Mouse (Mus musculus) cerebellum, postnatal 10 days (tissue): Measurements from ENCODE around the gene Lrrc25.
"Not testable (repeated sequence)": the region's sequence is repeated elsewhere in the genome, so short reads cannot be mapped to it uniquely, and the experiment has no call there.

Source experiments
- DNase-seq, 2 experiments: peaks; one replicate each; pipeline ENCODE4 v3.0.0; 2021; ENCODE audit warnings: mixed read lengths in 2 of 2

Gene Lrrc25

GRCm38 (mm10) chr8:70615894-70616293, at the start of gene Lrrc25:
Gene Lrrc25 (plus strand): TSS chr8:70616155.
- DNase-seq: no peak

- peak in 1 of 2 experiments; percentile 25 for DNase-seq
Measured at GRCm38 (mm10) chr8:70570360-70570759, 45.6 kb upstream of the Lrrc25 start.

DNA sequence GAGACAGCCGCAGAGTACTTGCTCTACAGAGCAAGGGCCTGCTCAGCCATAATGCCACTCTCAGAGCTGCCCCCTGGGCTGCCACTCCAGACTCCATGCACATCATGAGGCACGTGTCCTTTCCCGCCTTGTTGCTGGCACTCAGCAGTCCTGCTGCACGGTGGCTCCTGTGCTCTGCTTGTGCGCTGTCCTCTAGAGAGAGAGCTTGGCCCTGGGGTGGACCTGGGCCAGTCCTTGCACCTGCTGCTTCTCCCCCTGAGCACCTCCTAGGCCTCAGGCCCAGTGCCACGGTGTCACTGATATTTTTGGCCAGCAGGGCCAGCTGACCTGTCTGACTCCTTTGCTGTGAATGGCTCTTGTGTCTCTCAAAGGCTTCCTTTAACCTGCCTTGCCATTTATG, 45.0 kb upstream of the Lrrc25 start:
- DNase-seq: peak in 1 of 2 experiments; percentile 38

- no peak for DNase-seq
Measured at GRCm38 (mm10) chr8:70574302-70574701, 41.7 kb upstream of the Lrrc25 start.

GRCm38 (mm10) chr8:70574915-70575314, 41.0 kb upstream of the Lrrc25 start:
- peak; percentile 50 to 64 for DNase-seq

DNA sequence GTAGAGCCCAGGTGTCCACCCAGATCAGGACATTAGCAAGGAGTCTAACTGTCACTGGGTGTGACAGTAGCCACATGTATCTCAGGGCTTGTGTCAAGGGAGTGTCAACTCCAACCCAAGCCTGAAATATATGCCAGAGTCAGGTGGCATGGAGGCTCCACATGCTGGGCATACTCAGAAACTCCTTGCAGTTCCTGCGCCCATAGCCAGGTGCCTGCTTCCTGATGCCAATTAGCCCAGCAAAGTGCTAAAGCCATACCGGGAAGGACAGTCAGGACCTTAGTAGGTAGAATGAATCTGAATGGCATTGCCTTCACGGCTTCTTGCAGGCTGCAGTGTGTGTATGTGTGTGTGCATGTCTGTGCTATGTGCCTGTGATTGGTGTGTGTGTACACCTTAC, 38.7 kb upstream of the Lrrc25 start:
- DNase-seq: no peak

DNA sequence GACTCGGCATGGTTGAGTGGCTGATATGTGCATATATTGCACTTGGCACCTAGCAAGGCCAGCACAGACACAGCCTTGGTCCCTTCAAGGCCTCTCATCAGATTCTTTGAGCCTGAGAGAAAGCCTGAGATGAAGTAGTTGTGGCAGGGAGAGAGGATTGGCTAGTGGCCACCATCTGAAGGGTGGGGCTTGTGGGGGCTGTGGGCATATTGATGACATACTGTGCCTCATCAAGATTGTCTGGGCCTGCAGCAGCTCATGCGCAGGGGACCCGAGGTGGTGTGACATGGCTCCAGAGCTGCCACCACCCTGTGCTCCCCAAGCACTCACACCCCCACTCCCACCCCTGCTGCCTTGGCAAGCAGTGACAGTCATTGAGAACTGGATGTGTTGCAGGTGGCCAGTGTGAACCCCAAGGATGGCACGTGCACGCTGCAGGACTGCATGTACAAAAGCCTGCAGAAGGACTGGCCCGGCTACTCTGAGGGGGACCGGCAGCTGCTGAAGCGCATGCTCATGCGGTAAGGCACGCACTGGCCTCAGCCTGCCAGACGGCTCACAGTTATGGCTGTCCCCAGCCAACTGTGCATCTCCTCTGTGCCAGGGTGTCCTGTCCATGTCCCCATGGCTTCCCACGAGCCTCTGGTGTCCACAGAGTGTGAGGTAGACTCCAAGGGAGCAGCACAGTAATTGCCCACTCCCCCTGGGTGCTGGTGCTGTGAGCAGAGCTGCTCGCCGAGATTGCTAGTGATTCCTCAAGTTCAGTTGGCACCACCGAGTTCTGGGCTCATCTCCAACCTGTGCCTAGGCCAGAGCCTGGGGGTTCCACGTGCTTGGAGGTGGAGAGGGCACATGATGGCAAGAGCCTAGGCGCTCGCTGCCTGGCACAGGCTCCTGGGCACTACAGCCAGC, 32.2 kb upstream of the Lrrc25 start:
- DNase-seq: peak; percentile 90 to 94

DNA sequence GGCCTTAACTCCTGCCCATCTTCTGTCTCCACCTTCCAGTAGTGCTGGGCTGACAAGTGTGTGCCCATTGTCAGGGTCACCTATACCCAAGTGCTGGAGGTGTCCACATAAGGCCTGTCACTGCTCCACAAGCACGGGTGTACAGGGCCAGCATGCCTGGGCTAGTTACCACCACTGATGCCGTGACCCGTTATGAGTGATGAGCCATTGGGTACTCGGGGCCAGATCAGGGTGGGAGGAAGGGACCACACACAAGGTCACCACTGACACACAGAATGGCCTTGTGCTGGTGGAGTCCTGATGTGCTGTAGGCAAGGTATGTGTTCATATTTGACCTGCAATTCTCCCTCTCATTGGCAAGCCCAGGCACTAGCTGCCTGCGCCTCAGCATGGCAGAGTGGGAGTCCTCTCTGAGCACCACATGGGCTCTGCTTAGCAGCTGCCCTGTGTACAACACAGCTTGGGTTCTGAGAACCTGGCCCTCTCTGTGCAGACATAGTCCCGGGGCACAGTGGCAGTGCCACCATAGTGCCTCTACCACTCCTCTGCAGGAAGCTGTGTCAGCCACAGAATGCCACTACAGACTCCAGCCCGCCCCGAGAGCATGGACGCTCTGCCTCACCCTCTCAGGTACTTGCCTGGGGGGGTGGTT, 31.2 kb upstream of the Lrrc25 start:
- no peak for DNase-seq

- DNase-seq: peak; percentile 63 to 65
Measured at GRCm38 (mm10) chr8:70585258-70585652, 30.7 kb upstream of the Lrrc25 start.

DNA sequence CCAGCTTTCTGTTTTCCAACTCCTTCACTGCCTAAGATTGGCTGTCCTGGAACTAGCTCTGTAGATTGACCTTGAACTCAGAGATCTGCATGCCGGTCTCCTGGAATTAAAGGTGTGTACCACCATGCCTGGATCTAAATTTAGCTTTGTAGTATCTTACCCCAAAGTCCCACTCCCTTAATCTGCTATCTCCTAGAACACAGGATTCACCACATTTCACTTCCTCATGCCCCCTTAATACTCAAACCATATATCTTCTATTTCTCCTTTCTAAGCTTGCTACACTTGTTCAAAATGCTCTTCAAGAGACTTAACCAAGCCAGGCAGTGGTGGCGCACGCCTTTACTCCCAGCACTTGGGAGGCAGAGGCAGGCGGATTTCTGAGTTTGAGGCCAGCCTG, 28.0 kb upstream of the Lrrc25 start:
- not testable (repeated sequence) for DNase-seq

DNA sequence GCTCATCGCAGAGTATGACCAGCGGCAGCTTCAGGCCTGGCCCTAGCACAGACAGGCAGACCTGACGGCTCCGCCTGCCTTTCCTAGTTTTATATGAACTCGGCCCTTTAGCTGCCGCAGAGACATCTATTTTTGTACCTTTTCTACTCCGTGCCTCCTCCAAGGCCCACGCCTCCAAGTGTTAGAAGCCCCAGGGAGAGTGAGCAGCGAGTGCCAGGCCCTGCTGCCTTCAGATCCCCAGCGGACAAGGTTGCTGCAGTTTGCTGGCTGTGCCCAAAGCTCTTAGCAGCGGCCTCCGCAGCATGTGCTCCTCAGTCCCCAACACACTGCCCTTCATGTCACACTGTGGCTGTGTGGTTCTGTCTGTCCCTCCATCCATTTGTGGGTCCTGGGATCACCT, 24.4 kb upstream of the Lrrc25 start:
- DNase-seq: no peak

GRCm38 (mm10) chr8:70593173-70593572, 22.8 kb upstream of the Lrrc25 start:
- no peak for DNase-seq

GRCm38 (mm10) chr8:70593961-70594609, 21.9 kb upstream of the Lrrc25 start, which contains the start of gene Isyna1:
Gene Isyna1 (plus strand): TSS chr8:70594373.
- DNase-seq: peak; percentile 81 to 86

GRCm38 (mm10) chr8:70594621-70595564, 21.1 kb upstream of the Lrrc25 start:
- DNase-seq: peak; percentile 74 to 76

- no peak for DNase-seq
Measured at GRCm38 (mm10) chr8:70595811-70596210, 20.1 kb upstream of the Lrrc25 start.

GRCm38 (mm10) chr8:70596216-70596615, 19.7 kb upstream of the Lrrc25 start:
- DNase-seq: peak in 1 of 2 experiments; percentile 58

GRCm38 (mm10) chr8:70596775-70597416, 19.1 kb upstream of the Lrrc25 start:
- peak; percentile 85 to 88 for DNase-seq

DNA sequence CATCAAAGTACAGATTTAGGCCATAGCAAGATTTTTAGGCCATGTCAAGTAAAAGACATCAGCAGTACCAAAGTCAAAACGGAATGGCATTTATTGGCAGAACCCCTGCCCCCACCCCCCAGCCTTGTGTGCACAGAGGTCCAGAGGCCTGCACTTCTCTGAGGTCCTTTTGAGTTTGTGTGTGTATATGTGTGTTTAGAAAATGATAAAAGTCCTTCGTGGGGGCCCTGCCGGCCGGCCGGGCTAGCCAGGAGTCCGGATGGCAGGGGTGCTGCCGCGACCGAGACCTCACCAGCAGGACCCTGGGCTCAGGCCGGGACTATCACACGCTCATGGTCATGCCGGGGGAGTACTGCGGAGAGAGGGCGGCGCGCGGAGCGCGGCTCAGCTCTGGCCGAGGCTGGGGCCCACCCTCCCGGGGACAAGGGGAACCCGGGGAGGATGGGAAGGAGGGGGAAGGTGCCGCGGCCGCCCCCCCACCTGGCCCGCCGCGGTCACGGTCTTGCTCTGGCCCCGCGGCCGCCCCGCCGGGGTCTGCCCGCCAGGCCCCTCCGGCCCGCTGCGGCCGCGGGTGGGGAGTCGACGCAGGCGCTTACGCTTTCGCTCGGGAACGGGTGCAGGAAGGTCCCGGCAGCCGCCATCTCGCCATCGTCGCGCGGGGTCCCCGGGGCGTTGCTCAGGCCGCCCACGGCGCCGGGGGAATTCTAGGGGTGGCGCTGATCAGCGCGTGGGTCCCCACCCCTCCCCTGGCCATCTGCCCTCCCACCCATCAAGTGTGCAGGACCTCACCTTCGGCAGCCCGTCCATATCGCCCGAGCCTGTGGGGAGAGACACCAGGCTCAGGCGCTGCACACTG, 18.3 kb upstream of the Lrrc25 start:
- peak in 1 of 2 experiments; percentile 47 for DNase-seq

DNA sequence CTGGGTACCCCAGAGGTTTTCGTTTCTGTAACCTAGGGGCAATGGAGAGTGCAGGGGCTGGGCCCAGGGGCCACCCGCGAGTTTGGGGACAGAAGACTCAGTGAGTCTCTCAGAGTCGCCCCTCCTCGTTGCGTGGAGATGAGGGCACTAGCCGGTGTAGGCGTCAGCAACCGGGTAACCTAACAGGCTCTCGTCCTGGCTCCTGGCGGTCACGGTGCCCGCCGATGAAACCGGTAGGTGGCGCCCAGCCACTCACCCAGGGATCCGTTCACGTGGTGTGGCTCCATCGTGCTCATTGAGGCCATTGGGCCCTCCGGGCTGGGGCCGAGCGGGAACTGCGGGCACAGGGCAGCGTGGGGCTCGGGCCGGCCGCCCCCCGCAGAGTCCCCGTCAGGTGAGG, 17.7 kb upstream of the Lrrc25 start:
- DNase-seq: peak; percentile 89

GRCm38 (mm10) chr8:70598722-70599121, 17.2 kb upstream of the Lrrc25 start:
- DNase-seq: no peak
